Mouse (Mus musculus) liver, embryonic 11.5 days (tissue): ENCODE data around the gene Cd300lf. TPM values are rescaled to one million over a fixed set of nuclear protein-coding genes. Genes with fewer than 3 reads are reported as not detected.

Experiments used
- ATAC-seq: fragments of 200-750 bp; cut with Nextera tagmentation; replicated peaks from 2 replicates; pipeline ENCODE4 v1.8.0; 2017; ENCODE audit warnings: moderate number of reproducible peaks, mild to moderate bottlenecking, moderate TSS enrichment, moderate library complexity; ENCODE audit not compliant: low FRiP score
- DNase-seq: peaks from one replicate; pipeline ENCODE4 v3.0.0-alpha.2; 2017; ENCODE audit warnings: low spot score
- H3K27ac ChIP-seq: fragments of 300-500 bp; sonication (generic); 2 replicates; pipeline ENCODE4 v1.5.1; 2014; ENCODE audit warnings: mild to moderate bottlenecking, low read depth, low read length, control low read depth
- H3K27me3 ChIP-seq: fragments of 300-500 bp; sonication (generic); replicated peaks from 2 replicates; pipeline ENCODE4 v1.6.1; 2014; ENCODE audit warnings: low read length, mixed read lengths; ENCODE audit not compliant: control insufficient read depth, insufficient read depth
- H3K36me3 ChIP-seq: fragments of 300-500 bp; sonication (generic); 2 replicates; pipeline ENCODE4 v1.6.1; 2014; ENCODE audit warnings: mild to moderate bottlenecking, low read length, moderate library complexity, mixed read lengths; ENCODE audit not compliant: control insufficient read depth, insufficient read depth
- H3K4me1 ChIP-seq: fragments of 300-500 bp; sonication (generic); replicated peaks from 2 replicates; pipeline ENCODE4 v1.6.1; 2014; ENCODE audit warnings: low read length, mixed read lengths; ENCODE audit not compliant: control insufficient read depth, insufficient read depth
- H3K4me2 ChIP-seq: fragments of 300-500 bp; sonication (generic); 2 replicates; pipeline ENCODE4 v1.6.1; 2014; ENCODE audit warnings: mild to moderate bottlenecking, control low read depth, moderate library complexity
- H3K4me3 ChIP-seq: fragments of 300-500 bp; sonication (generic); 2 replicates; pipeline ENCODE4 v1.5.1; 2014; ENCODE audit warnings: low read depth, low read length, control low read depth
- H3K9ac ChIP-seq: fragments of 300-500 bp; sonication (generic); 2 replicates; pipeline ENCODE4 v1.6.1; 2014; ENCODE audit warnings: low read depth, low read length, control low read depth
- H3K9me3 ChIP-seq: fragments of 300-500 bp; sonication (generic); 2 replicates; pipeline ENCODE4 v1.6.1; 2016; ENCODE audit warnings: low read length, inconsistent platforms, mixed read lengths; ENCODE audit not compliant: control insufficient read depth
- WGBS: fragments of 180-500 bp; shearing (Covaris S2); extraction: QIAGEN DNeasy Blood & Tissue Kit; methylation state at CpG from one replicate; pipeline ENCODE4 v1.1.7; 2014; 5-methylcytosine and 5-hydroxymethylcytosine counted together
- polyA plus RNA-seq: library from polyadenylated mRNA; unstranded; fragments of >200 nt; fragmentation: Nextera tagmentation; extraction: Ambion mirVana; gene quantifications from 2 replicates; pipeline ENCODE4 v1.2.1, GENCODE M21; 2014

Cd300lf gene
- 0.63 and 0.86 TPM in 2 replicates for polyA plus RNA-seq

- Histone ChIP-seq H3K4me2 (no peak within 1 kb of the TSS; the same call in 1 of the 2 replicates), H3K9ac (no peak within 1 kb of the TSS), H3K27me3 (no peaks in the 10 kb centered on the region), H3K4me1 (no peaks in the 10 kb centered on the region), H3K36me3 (no peaks in the 10 kb centered on the region), H3K9me3 (no peaks in the 10 kb centered on the region), H3K4me3 (no peak within 1 kb of the TSS), H3K27ac (no peak within 1 kb of the TSS)
- DNase-seq (no peak), ATAC-seq (no peak)
- 35% methylated on average over 8 of the region's 8 CpGs for WGBS
These were observed at the start of gene Cd300lf for GRCm38 (mm10) chr11:115133800-115134199. Gene Cd300lf (minus strand): TSS chr11:115133992.

DNA sequence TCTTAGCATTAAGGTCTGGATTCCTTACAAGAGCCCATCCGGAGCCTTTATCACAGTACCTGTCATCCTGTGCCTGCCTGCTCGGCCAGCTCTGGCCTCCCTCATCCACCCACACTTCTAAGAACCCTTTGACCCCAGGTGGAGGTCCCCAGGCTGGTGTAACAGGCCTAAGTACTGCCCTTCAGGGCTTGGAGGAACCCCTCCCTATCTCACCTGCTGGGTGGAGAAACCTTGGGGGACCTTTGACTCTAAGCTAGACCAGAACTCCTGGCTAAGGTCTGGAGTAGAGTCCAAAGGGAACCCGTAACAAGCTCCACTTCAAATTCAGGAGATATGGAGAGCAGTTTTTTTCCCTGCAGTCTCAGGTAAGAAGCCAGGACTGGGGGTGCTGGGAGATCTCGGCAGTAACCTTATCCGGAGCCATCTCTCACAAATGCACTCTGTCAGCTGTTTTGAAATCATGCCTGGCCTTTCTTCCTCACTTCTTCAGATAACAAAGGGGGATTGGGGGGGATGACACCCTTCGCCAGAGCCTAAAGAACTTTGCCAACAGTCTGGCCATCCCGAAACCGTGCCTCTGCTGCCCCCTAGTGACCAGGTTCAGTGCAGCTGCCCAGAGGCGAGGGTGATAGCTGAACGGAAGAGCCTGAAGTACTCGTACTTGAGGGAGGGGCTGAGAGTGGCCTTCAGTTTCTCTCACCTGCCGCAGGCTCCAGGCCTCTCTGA lies 48.3 kb upstream of the Cd300lf start:
- H3K4me1 ChIP-seq = peaks cover 26% of the 10 kb centered on the region
- H3K36me3 ChIP-seq = peaks cover 9% of the 10 kb centered on the region; the same call in 1 of the 2 replicates
- no peak overlapping the region for H3K4me2 ChIP-seq
- no peak overlapping the region for H3K4me3 ChIP-seq
- H3K9me3 ChIP-seq = no peaks in the 10 kb centered on the region
- ATAC-seq = no peak
- DNase-seq = peak; percentile 87
- H3K27me3 ChIP-seq = no peaks in the 10 kb centered on the region
- WGBS = 19% methylated on average over 12 of the region's 12 CpGs
- H3K9ac ChIP-seq = no peak overlapping the region
- no peak overlapping the region for H3K27ac ChIP-seq

- H3K9me3 ChIP-seq = no peaks in the 10 kb centered on the region
- no peaks in the 10 kb centered on the region for H3K27me3 ChIP-seq
- no peak overlapping the region for H3K4me3 ChIP-seq
- no peak overlapping the region for H3K9ac ChIP-seq
- peaks cover 9% of the 10 kb centered on the region; the same call in 1 of the 2 replicates for H3K36me3 ChIP-seq
- H3K4me2 ChIP-seq = no peak overlapping the region
- DNase-seq (no peak), ATAC-seq (no peak)
- WGBS = 70% methylated on average over 6 of the region's 6 CpGs
- H3K27ac ChIP-seq = no peak overlapping the region
- H3K4me1 ChIP-seq = peaks cover 29% of the 10 kb centered on the region
These were observed 46.1 kb upstream of the Cd300lf start for GRCm38 (mm10) chr11:115179881-115180280.

DNA sequence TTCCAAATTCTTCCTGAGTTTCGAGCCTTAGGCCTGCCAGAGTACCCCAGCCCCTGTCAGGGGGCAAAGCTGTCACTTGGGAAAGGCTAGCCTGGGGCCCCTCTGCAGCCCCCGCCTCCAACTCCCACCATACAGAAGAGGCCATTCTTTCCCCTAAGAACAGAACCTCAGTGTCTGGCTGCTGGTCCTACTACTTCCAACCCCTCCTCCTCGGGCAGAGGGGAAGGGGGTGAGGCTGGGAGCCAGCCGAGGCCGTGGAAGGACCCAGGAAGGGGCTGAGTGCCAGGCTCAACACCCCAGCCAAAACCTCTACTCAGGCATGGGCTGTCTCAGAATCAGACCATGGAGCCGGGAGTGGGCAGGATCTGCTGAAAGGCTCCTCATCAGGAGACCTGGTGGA lies 45.4 kb upstream of the Cd300lf start:
- 75% methylated on average over 6 of the region's 6 CpGs for WGBS
- no peak overlapping the region for H3K4me3 ChIP-seq
- H3K4me1 ChIP-seq = peaks cover 34% of the 10 kb centered on the region
- H3K9me3 ChIP-seq = no peaks in the 10 kb centered on the region
- ATAC-seq (no peak), DNase-seq (no peak)
- no peaks in the 10 kb centered on the region for H3K27me3 ChIP-seq
- no peak overlapping the region for H3K9ac ChIP-seq
- no peak overlapping the region for H3K27ac ChIP-seq
- H3K4me2 ChIP-seq = no peak overlapping the region
- H3K36me3 ChIP-seq = peaks cover 9% of the 10 kb centered on the region; the same call in 1 of the 2 replicates

DNA sequence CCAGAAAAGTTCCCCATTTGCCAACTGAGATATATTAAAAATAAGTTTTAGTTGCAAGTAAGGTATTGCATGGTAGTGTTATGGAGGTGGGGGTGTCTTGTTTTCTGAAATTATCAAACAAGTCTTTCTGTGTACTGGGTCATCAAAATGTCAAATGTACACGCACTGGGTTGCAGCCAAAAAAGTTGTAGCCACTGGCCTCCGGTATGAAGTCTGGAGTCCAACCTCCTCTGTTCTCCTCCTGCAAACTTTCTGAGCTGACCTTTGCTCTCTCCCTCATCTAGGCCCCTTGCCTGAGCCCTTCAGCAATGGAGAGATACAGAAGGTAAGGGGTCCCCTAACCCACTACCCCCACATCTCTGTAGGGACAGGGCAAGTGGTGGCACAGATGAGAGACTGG lies 45.0 kb upstream of the Cd300lf start:
- Histone ChIP-seq H3K9me3 (no peaks in the 10 kb centered on the region), H3K4me3 (no peak overlapping the region), H3K27me3 (no peaks in the 10 kb centered on the region), H3K27ac (no peak overlapping the region), H3K4me2 (no peak overlapping the region), H3K4me1 (peaks cover 38% of the 10 kb centered on the region), H3K9ac (no peak overlapping the region), H3K36me3 (peaks cover 9% of the 10 kb centered on the region; the same call in 1 of the 2 replicates)
- no peak for DNase-seq
- 70% methylated on average over 2 of the region's 2 CpGs for WGBS
- no peak for ATAC-seq

- Histone ChIP-seq H3K4me1 (peaks cover 49% of the 10 kb centered on the region), H3K27me3 (no peaks in the 10 kb centered on the region), H3K27ac (peak overlapping the region; percentile 49; the same call in 1 of the 2 replicates), H3K9me3 (no peaks in the 10 kb centered on the region), H3K4me2 (peak overlapping the region; percentile 46), H3K9ac (no peak overlapping the region), H3K36me3 (peaks cover 9% of the 10 kb centered on the region; the same call in 1 of the 2 replicates), H3K4me3 (0 out of 2 replicates have a peak overlapping the region, but pooled peaks have one; percentile 10)
- WGBS = 56% methylated on average over 10 of the region's 10 CpGs
- DNase-seq (no peak), ATAC-seq (peak; percentile 44)
These were observed 43.9 kb upstream of the Cd300lf start for GRCm38 (mm10) chr11:115177559-115178195.

GRCm38 (mm10) chr11:115176399-115177190 lies 42.8 kb upstream of the Cd300lf start:
- no peak overlapping the region for H3K4me3 ChIP-seq
- no peak overlapping the region for H3K9ac ChIP-seq
- 70% methylated on average over 24 of the region's 24 CpGs for WGBS
- peak overlapping the region; percentile 46 for H3K4me2 ChIP-seq
- H3K4me1 ChIP-seq = peaks cover 57% of the 10 kb centered on the region
- ATAC-seq (no peak), DNase-seq (no peak)
- peaks cover 7% of the 10 kb centered on the region; the same call in 1 of the 2 replicates for H3K36me3 ChIP-seq
- no peaks in the 10 kb centered on the region for H3K9me3 ChIP-seq
- no peaks in the 10 kb centered on the region for H3K27me3 ChIP-seq
- H3K27ac ChIP-seq = peak overlapping the region; percentile 49; the same call in 1 of the 2 replicates

DNA sequence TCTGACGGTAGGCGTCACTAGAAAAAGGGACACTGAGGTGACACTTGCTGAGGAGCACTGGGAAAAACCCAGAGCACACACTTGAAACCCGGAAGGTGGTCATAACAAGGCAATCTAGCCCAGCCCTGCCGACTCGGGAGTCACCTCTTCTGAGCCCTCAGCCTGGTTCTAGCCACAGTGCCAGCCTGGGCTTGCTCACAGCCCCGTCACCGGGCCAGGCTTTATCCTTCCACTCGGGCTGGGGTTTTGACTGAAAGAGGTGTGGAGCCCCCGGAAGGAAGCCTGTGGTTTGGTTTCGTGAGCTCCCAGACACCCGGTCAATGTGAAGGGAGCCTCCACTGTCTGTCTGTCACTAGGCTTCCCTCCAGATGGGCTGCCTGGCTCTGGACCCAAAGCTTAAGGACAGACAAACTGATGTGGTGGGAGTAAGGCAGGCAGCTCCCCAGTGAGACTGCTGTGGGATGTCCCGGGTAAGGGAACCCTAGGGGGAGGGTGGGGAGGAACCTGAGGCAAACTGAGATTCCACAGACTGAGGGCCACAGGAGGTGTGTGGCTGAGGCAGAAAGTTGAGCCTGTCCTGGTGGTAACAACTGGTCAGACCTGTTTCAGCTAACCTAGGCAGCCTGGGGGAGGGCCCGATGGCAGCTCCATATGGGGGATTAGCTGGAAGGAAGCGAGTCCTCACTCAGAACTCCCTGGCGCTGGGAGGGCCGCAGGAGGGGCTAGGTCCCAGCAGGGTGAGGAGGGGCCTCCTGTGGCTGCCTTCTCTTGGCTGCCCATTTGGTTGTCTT lies 40.0 kb upstream of the Cd300lf start:
- H3K4me1 ChIP-seq = peaks cover 59% of the 10 kb centered on the region
- ATAC-seq = no peak
- H3K27me3 ChIP-seq = no peaks in the 10 kb centered on the region
- H3K36me3 ChIP-seq = no peaks in the 10 kb centered on the region; the same call in 1 of the 2 replicates
- 16% methylated on average over 16 of the region's 16 CpGs for WGBS
- peak overlapping the region; percentile 10; the same call in 1 of the 2 replicates for H3K4me3 ChIP-seq
- H3K9ac ChIP-seq = no peak overlapping the region
- DNase-seq = no peak
- no peaks in the 10 kb centered on the region for H3K9me3 ChIP-seq
- no peak overlapping the region for H3K27ac ChIP-seq
- peak overlapping the region; percentile 45 for H3K4me2 ChIP-seq
